ENCODE assay signal across 21 mouse cellular contexts in genomic region chr2:180660521-180660920, GRCm38 (mm10). TPM values are rescaled to one million over a fixed set of nuclear protein-coding genes. Genes with fewer than 3 reads are reported as not detected.
"Had no signal": no experiment of that assay in that cellular context is flagged by ENCODE, and none has a peak within 500 bp of the region (broad histone marks: within the 10 kb centered on the region; RNA-seq: fewer than 3 reads in every experiment).

No protein-coding gene starts in this region.

- DNase-seq: lung, adult 18-20 months; lung, embryonic 14.5 days; lung, postnatal 10 days; lung, postnatal 4 days; retina, postnatal 1 day; right cerebral cortex, adult 18-20 months; right cerebral cortex, postnatal 25 days; right cerebral cortex, postnatal 4 days; spleen, adult 18-20 months; thymus, adult 18-20 months; thymus, postnatal 14 days; thymus, postnatal 36 days had no signal

- H3K9ac ChIP-seq: midbrain, embryonic 15.5 days had no signal

- ATAC-seq: midbrain, embryonic 15.5 days had no signal

- H3K4me2 ChIP-seq: lung, embryonic 14.5 days; midbrain, embryonic 15.5 days; neural tube, embryonic 13.5 days; neural tube, embryonic 15.5 days had no signal

- H3K9me3 ChIP-seq: midbrain, embryonic 10.5 days; midbrain, embryonic 15.5 days; neural tube, embryonic 13.5 days; neural tube, embryonic 15.5 days had no signal

- H3K27ac ChIP-seq: midbrain, embryonic 15.5 days; neural tube, embryonic 13.5 days; neural tube, embryonic 15.5 days had no signal

- H3K4me3 ChIP-seq: midbrain, embryonic 10.5 days; midbrain, embryonic 15.5 days; myocyte; neural tube, embryonic 13.5 days; neural tube, embryonic 15.5 days had no signal

- H3K27me3 ChIP-seq: midbrain, embryonic 15.5 days; neural tube, embryonic 13.5 days; neural tube, embryonic 15.5 days had no signal

RNA-seq across cellular contexts. Expression of gene Tcfl5, which starts 18.0 kb away (rescaled TPM):
- total RNA-seq: megakaryocyte, adult 5-6 weeks; megakaryocyte-erythroid progenitor cell, adult 5-6 weeks had no signal
- polyA plus RNA-seq: myocyte; small intestine, adult 2 months; thymus, postnatal 0 days had no signal
